Mouse (Mus musculus) bone marrow macrophage, adult 2 months (primary cell): ENCODE data around the gene Cttnbp2. TPM values are rescaled to one million over a fixed set of nuclear protein-coding genes. Genes with fewer than 3 reads are reported as not detected.
"Not testable (repeated sequence)": the region's sequence is repeated elsewhere in the genome, so short reads cannot be mapped to it uniquely, and the experiment has no call there.

Experiments used
- H3K27ac ChIP-seq: 2 replicates; pipeline ENCODE4 v1.5.1; 2012; ENCODE audit warnings: low read depth, low read length; ENCODE audit not compliant: insufficient read depth
- H3K4me1 ChIP-seq: 2 replicates; pipeline ENCODE4 v1.6.1; 2012; ENCODE audit warnings: low read length; ENCODE audit not compliant: control insufficient read depth, insufficient read depth
- H3K4me3 ChIP-seq: 2 replicates; pipeline ENCODE4 v1.5.1; 2012; ENCODE audit warnings: mild to moderate bottlenecking, low read length, moderate library complexity; ENCODE audit not compliant: insufficient read depth
- CTCF ChIP-seq: IDR thresholded peaks from 2 replicates; pipeline ENCODE4 v1.5.1; 2012; ENCODE audit warnings: low read depth, mild to moderate bottlenecking, low read length, moderate library complexity
- POLR2A ChIP-seq: IDR thresholded peaks from 2 replicates; pipeline ENCODE4 v1.6.1; 2012; ENCODE audit warnings: mild to moderate bottlenecking, low read depth, low read length, borderline replicate concordance
- polyA plus RNA-seq: library from polyadenylated mRNA; stranded (reverse); fragments of >200 nt; gene quantifications from 2 replicates; pipeline ENCODE4 v1.2.4, GENCODE M21; 2012; ENCODE audit not compliant: missing spikeins, insufficient read depth, insufficient read length

Cttnbp2 gene
- polyA plus RNA-seq, 1 experiment: not detected

- no peaks in the 10 kb centered on the region for H3K4me1 ChIP-seq
- no peak overlapping the region for H3K4me3 ChIP-seq
- no peak for TF ChIP-seq CTCF
- no peak for TF ChIP-seq POLR2A
- H3K27ac ChIP-seq: no peak overlapping the region
These were observed 91.5 kb downstream of the Cttnbp2 start for GRCm38 (mm10) chr6:18423112-18423511.

- H3K27ac ChIP-seq: no peak overlapping the region
- no peak for TF ChIP-seq POLR2A
- no peak for TF ChIP-seq CTCF
- no peak overlapping the region for H3K4me3 ChIP-seq
- no peaks in the 10 kb centered on the region for H3K4me1 ChIP-seq
These were observed 93.1 kb downstream of the Cttnbp2 start for GRCm38 (mm10) chr6:18421561-18421960.

- no peak overlapping the region for H3K4me3 ChIP-seq
- no peak overlapping the region for H3K27ac ChIP-seq
- TF ChIP-seq POLR2A (no peak), CTCF (no peak)
- H3K4me1 ChIP-seq: no peaks in the 10 kb centered on the region
These were observed 94.0 kb downstream of the Cttnbp2 start for GRCm38 (mm10) chr6:18420660-18421059.

GRCm38 (mm10) chr6:18417866-18418454 is 96.7 kb downstream of the Cttnbp2 start:
- H3K4me3 ChIP-seq: no peak overlapping the region
- TF ChIP-seq CTCF (no peak), POLR2A (no peak)
- no peak overlapping the region for H3K27ac ChIP-seq
- H3K4me1 ChIP-seq: no peaks in the 10 kb centered on the region

GRCm38 (mm10) chr6:18415961-18416360 is 98.7 kb downstream of the Cttnbp2 start:
- H3K4me1 ChIP-seq: no peaks in the 10 kb centered on the region
- TF ChIP-seq POLR2A (no peak), CTCF (no peak)
- no peak overlapping the region for H3K27ac ChIP-seq
- H3K4me3 ChIP-seq: no peak overlapping the region

- TF ChIP-seq CTCF (no peak), POLR2A (no peak)
- Histone ChIP-seq H3K4me3 (no peak overlapping the region), H3K4me1 (no peaks in the 10 kb centered on the region), H3K27ac (no peak overlapping the region)
These were observed 103.0 kb downstream of the Cttnbp2 start for GRCm38 (mm10) chr6:18411505-18412225.

- H3K4me1 ChIP-seq: no peaks in the 10 kb centered on the region
- H3K27ac ChIP-seq: no peak overlapping the region
- H3K4me3 ChIP-seq: no peak overlapping the region
- TF ChIP-seq POLR2A (no peak), CTCF (no peak)
These were observed 106.2 kb downstream of the Cttnbp2 start for GRCm38 (mm10) chr6:18408445-18408844.

- no peak for TF ChIP-seq POLR2A
- no peak for TF ChIP-seq CTCF
- Histone ChIP-seq H3K4me3 (no peak overlapping the region), H3K27ac (no peak overlapping the region), H3K4me1 (no peaks in the 10 kb centered on the region)
These were observed 113.5 kb downstream of the Cttnbp2 start for GRCm38 (mm10) chr6:18401066-18401674.

GRCm38 (mm10) chr6:18381380-18381779 is 133.3 kb downstream of the Cttnbp2 start:
- Histone ChIP-seq H3K4me3 (no peak overlapping the region), H3K27ac (no peak overlapping the region), H3K4me1 (no peaks in the 10 kb centered on the region)
- TF ChIP-seq POLR2A (no peak), CTCF (no peak)

- Histone ChIP-seq H3K4me1 (no peaks in the 10 kb centered on the region), H3K4me3 (no peak overlapping the region), H3K27ac (no peak overlapping the region)
- TF ChIP-seq CTCF (no peak), POLR2A (no peak)
These were observed 134.1 kb downstream of the Cttnbp2 start for GRCm38 (mm10) chr6:18380300-18381202.

- H3K27ac ChIP-seq, H3K4me3 ChIP-seq, H3K4me1 ChIP-seq: not testable (repeated sequence)
These were observed 136.9 kb downstream of the Cttnbp2 start for GRCm38 (mm10) chr6:18377755-18378154.
